Mouse (Mus musculus) midbrain, embryonic 14.5 days (tissue): Measurements from ENCODE around the gene Maml3. TPM values are rescaled to one million over a fixed set of nuclear protein-coding genes. Genes with fewer than 3 reads are reported as not detected.

ENCODE experiments used
- ATAC-seq: fragments of 200-750 bp; cut with Nextera tagmentation; 2 replicates; pipeline ENCODE4 v1.8.0; 2017; ENCODE audit warnings: moderate number of reproducible peaks, moderate library complexity; ENCODE audit not compliant: low FRiP score, low TSS enrichment
- DNase-seq: peaks from one replicate; pipeline ENCODE4 v3.0.0-alpha.2; 2015
- H3K27ac ChIP-seq: fragments of 300-500 bp; sonication (generic); replicated peaks from 2 replicates; pipeline ENCODE4 v1.5.1; 2014; ENCODE audit warnings: mild to moderate bottlenecking, low read depth, low read length, moderate library complexity
- H3K27me3 ChIP-seq: fragments of 300-500 bp; sonication (generic); 2 replicates; pipeline ENCODE4 v1.6.1; 2014; ENCODE audit warnings: low read length, control low read depth, mixed read lengths; ENCODE audit not compliant: control insufficient read depth, insufficient read depth
- H3K36me3 ChIP-seq: fragments of 300-500 bp; sonication (generic); 2 replicates; pipeline ENCODE4 v1.6.1; 2014; ENCODE audit warnings: low read length, control low read depth; ENCODE audit not compliant: control insufficient read depth, insufficient read depth
- H3K4me1 ChIP-seq: fragments of 300-500 bp; sonication (generic); 2 replicates; pipeline ENCODE4 v1.6.1; 2014; ENCODE audit warnings: mild to moderate bottlenecking, antibody characterized with exemption, low read length, control low read depth; ENCODE audit not compliant: control insufficient read depth, insufficient read depth
- H3K4me2 ChIP-seq: fragments of 300-500 bp; sonication (generic); 2 replicates; pipeline ENCODE4 v1.6.1; 2014; ENCODE audit warnings: mild to moderate bottlenecking, low read length, moderate library complexity
- H3K4me3 ChIP-seq: fragments of 300-500 bp; sonication (generic); replicated peaks from 2 replicates; pipeline ENCODE4 v1.5.1; 2014; ENCODE audit warnings: low read depth, low read length
- H3K9ac ChIP-seq: fragments of 300-500 bp; sonication (generic); replicated peaks from 2 replicates; pipeline ENCODE4 v1.6.1; 2014; ENCODE audit warnings: mild to moderate bottlenecking, low read length, moderate library complexity
- H3K9me3 ChIP-seq: fragments of 300-500 bp; sonication (generic); 2 replicates; pipeline ENCODE4 v1.6.1; 2016; ENCODE audit warnings: low read length, control low read depth, mixed read lengths; ENCODE audit not compliant: control insufficient read depth
- WGBS: fragments of 180-500 bp; shearing (Covaris S2); extraction: QIAGEN DNeasy Blood & Tissue Kit; methylation state at CpG from one replicate; pipeline ENCODE4 v1.1.7; 2014; 5-methylcytosine and 5-hydroxymethylcytosine counted together
- polyA plus RNA-seq: library from polyadenylated mRNA; unstranded; fragments of >200 nt; fragmentation: Nextera tagmentation; extraction: Ambion mirVana; gene quantifications from 2 replicates; pipeline ENCODE4 v1.2.1, GENCODE M21; 2014

Maml3 gene
- polyA plus RNA-seq, 1 experiment from 2014 or later: 10.3 TPM

- peak; percentile 80 for DNase-seq
- Histone ChIP-seq H3K4me1 (peaks cover 29% of the 10 kb centered on the region), H3K4me2 (peak overlapping the region; percentile 45), H3K36me3 (no peaks in the 10 kb centered on the region), H3K4me3 (no peak overlapping the region), H3K9me3 (no peaks in the 10 kb centered on the region), H3K27me3 (no peaks in the 10 kb centered on the region), H3K27ac (peak overlapping the region; percentile 89), H3K9ac (peak overlapping the region; percentile 34)
- WGBS: 6% methylated on average over 20 of the region's 20 CpGs
- ATAC-seq: peak; percentile 86
These were observed 216.0 kb downstream of the Maml3 start for GRCm38 (mm10) chr3:51888662-51889433.

- no peaks in the 10 kb centered on the region for H3K36me3 ChIP-seq
- H3K9ac ChIP-seq: peak overlapping the region; percentile 34; the same call in 1 of the 2 replicates
- DNase-seq (peak; percentile 75), ATAC-seq (peak; percentile 40)
- WGBS: 6% methylated on average over 7 of the region's 8 CpGs
- H3K4me3 ChIP-seq: no peak overlapping the region
- H3K27ac ChIP-seq: peak overlapping the region; percentile 89
- H3K4me2 ChIP-seq: peak overlapping the region; percentile 45
- H3K4me1 ChIP-seq: peaks cover 29% of the 10 kb centered on the region
- H3K9me3 ChIP-seq: no peaks in the 10 kb centered on the region
- no peaks in the 10 kb centered on the region for H3K27me3 ChIP-seq
These were observed 216.6 kb downstream of the Maml3 start for GRCm38 (mm10) chr3:51888295-51888661.

DNA sequence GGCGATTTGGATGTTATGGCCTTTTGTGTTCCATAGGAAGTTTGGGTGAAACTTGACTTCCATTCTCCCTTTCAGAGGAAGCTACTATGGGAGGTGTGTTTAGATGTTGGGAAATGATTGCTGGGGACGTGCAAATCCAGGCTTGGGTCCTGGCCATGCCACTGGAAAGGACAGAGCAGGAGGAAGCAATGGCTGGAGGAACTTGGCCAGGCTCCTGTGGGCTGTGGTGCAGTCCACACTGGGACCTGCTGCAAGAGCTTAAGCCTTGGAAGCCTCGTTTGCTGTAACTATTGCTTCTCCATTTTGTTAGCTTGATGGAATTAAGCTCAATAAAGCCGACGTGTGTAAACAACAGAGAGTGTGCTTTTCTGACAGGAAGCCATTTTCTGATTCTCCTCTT is 219.0 kb downstream of the Maml3 start:
- WGBS: 66% methylated on average over 5 of the region's 5 CpGs
- H3K4me3 ChIP-seq: no peak overlapping the region

DNA sequence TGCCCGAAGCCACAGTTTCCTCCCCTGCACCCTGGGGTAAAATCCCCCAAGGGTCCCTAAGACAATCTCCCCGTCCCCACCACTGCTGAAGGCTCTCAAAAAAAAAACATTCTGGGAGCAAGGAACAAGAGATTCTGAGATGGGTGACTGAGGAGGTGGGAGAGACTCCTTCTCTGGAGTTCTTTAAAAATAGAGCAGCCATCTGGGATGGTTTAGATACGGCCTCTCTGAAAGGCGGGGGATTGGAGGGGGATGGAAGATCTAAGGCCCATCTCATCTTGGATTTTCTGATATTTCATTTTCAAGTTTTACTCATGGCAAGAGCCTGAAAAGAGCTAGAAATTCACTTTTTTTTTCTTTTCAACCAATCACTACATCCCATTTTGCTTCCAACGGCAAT is 219.4 kb downstream of the Maml3 start:
- no peaks in the 10 kb centered on the region for H3K9me3 ChIP-seq
- no peak overlapping the region for H3K4me2 ChIP-seq
- no peaks in the 10 kb centered on the region for H3K27me3 ChIP-seq
- ATAC-seq (no peak), DNase-seq (no peak)
- no peak overlapping the region for H3K4me3 ChIP-seq
- no peaks in the 10 kb centered on the region for H3K36me3 ChIP-seq
- H3K4me1 ChIP-seq: peaks cover 34% of the 10 kb centered on the region
- H3K27ac ChIP-seq: no peak overlapping the region
- no peak overlapping the region for H3K9ac ChIP-seq
- WGBS: 90% methylated on average over 5 of the region's 5 CpGs

More for the DNA sequence above, 219.0 kb downstream of the Maml3 start:
- Histone ChIP-seq H3K4me1 (peaks cover 31% of the 10 kb centered on the region), H3K9ac (no peak overlapping the region), H3K36me3 (no peaks in the 10 kb centered on the region), H3K27ac (no peak overlapping the region), H3K27me3 (no peaks in the 10 kb centered on the region), H3K4me2 (no peak overlapping the region), H3K9me3 (no peaks in the 10 kb centered on the region)
- ATAC-seq: no peak
- DNase-seq: no peak

GRCm38 (mm10) chr3:51881981-51882380 is 222.9 kb downstream of the Maml3 start:
- WGBS: 81% methylated on average over 10 of the region's 10 CpGs
- Histone ChIP-seq H3K27ac (no peak overlapping the region), H3K4me3 (no peak overlapping the region), H3K4me1 (peaks cover 11% of the 10 kb centered on the region), H3K9ac (no peak overlapping the region), H3K36me3 (no peaks in the 10 kb centered on the region), H3K27me3 (no peaks in the 10 kb centered on the region), H3K9me3 (no peaks in the 10 kb centered on the region), H3K4me2 (no peak overlapping the region)
- no peak for ATAC-seq
- DNase-seq: no peak

GRCm38 (mm10) chr3:51881393-51881792 is 223.5 kb downstream of the Maml3 start:
- Histone ChIP-seq H3K27ac (no peak overlapping the region), H3K4me1 (peaks cover 11% of the 10 kb centered on the region), H3K9me3 (no peaks in the 10 kb centered on the region), H3K36me3 (no peaks in the 10 kb centered on the region), H3K4me3 (no peak overlapping the region), H3K4me2 (no peak overlapping the region), H3K27me3 (no peaks in the 10 kb centered on the region), H3K9ac (no peak overlapping the region)
- no peak for DNase-seq
- ATAC-seq: no peak
- 67% methylated on average over 2 of the region's 2 CpGs for WGBS

GRCm38 (mm10) chr3:51880506-51881036 is 224.3 kb downstream of the Maml3 start:
- peak overlapping the region; percentile 50 for H3K27ac ChIP-seq

GRCm38 (mm10) chr3:51879211-51879610 is 225.7 kb downstream of the Maml3 start:
- H3K9ac ChIP-seq: no peak overlapping the region
- 82% methylated on average over 11 of the region's 11 CpGs for WGBS
- ATAC-seq: no peak
- peaks cover 20% of the 10 kb centered on the region for H3K4me1 ChIP-seq
- H3K9me3 ChIP-seq: no peaks in the 10 kb centered on the region
- H3K4me3 ChIP-seq: no peak overlapping the region
- H3K4me2 ChIP-seq: no peak overlapping the region
- no peaks in the 10 kb centered on the region for H3K36me3 ChIP-seq
- H3K27me3 ChIP-seq: no peaks in the 10 kb centered on the region
- no peak overlapping the region for H3K27ac ChIP-seq
- DNase-seq: no peak

More at GRCm38 (mm10) chr3:51880506-51881036, 224.3 kb downstream of the Maml3 start:
- peak overlapping the region; percentile 1; the same call in 1 of the 2 replicates for H3K4me2 ChIP-seq
- H3K9me3 ChIP-seq: no peaks in the 10 kb centered on the region
- WGBS: 42% methylated on average over 8 of the region's 8 CpGs
- H3K4me3 ChIP-seq: no peak overlapping the region
- DNase-seq (no peak), ATAC-seq (no peak)
- H3K9ac ChIP-seq: no peak overlapping the region; the same call in 1 of the 2 replicates
- H3K4me1 ChIP-seq: peaks cover 11% of the 10 kb centered on the region
- H3K27me3 ChIP-seq: no peaks in the 10 kb centered on the region
- no peaks in the 10 kb centered on the region for H3K36me3 ChIP-seq

DNA sequence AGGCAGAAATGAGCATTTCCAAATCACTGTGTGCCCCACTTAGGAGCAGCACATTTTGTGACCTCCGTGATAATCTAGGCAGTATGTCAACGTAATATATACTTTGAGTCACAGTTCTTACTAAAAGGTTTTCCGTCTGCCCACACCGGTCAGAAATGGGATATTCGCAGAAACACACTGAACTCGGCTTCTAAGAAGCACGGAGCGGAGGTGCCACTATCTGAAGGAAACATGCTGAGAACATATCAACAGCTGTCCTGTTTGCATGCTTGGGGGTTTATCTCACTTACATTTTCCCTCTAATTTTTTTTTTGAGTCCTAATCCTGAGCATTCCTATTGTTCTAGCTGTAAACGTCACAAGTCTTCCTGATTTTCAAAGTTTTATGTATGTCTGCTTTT is 226.3 kb downstream of the Maml3 start:
- no peak overlapping the region for H3K4me3 ChIP-seq
- no peak overlapping the region for H3K27ac ChIP-seq
- 93% methylated on average over 9 of the region's 9 CpGs for WGBS
- H3K4me1 ChIP-seq: peaks cover 27% of the 10 kb centered on the region
- no peak for DNase-seq
- no peaks in the 10 kb centered on the region for H3K36me3 ChIP-seq
- H3K4me2 ChIP-seq: no peak overlapping the region
- ATAC-seq: no peak
- H3K9me3 ChIP-seq: no peaks in the 10 kb centered on the region
- no peaks in the 10 kb centered on the region for H3K27me3 ChIP-seq
- no peak overlapping the region for H3K9ac ChIP-seq
